Mouse (Mus musculus): Measurements from ENCODE around the gene Smlr1.

The Smlr1 gene

GRCm38 (mm10) chr10:25499323-25500071 lies 36.6 kb downstream of the Smlr1 start:
- no peak for DNase-seq (ENCODE audit: low spot score)

- peak; percentile 86 for DNase-seq (ENCODE audit: low spot score)
Measured at GRCm38 (mm10) chr10:25488456-25488855, 47.6 kb downstream of the Smlr1 start.

DNA sequence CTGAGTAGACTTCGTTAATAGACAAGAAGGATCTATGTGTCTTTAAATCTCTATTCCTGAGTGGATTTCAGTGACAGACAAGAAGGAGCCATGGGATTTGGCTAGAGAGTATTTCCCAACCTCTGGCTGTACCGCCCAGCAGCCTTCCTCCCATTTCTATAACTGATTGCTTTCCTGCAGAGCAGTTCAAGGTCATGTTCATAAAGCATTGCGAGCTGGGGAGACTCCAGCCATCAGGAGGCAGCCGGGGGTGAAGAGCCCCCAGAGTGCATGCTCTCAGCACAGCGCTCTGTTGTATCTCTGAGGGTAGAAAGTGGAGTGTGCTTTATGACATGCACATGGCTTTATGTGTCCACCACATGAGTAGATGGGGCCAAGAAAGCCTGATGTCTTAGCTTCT lies 53.3 kb downstream of the Smlr1 start:
- DNase-seq (ENCODE audit: low spot score), result no peak

- DNase-seq (ENCODE audit: low spot score), result no peak
Measured at GRCm38 (mm10) chr10:25479716-25480115, 56.4 kb downstream of the Smlr1 start.
